Mouse (Mus musculus): ENCODE data around the gene Phb.

The Phb gene

GRCm38 (mm10) chr11:95666529-95667149, at the start of gene Phb:
TSS of gene Phb (plus strand) at chr11:95666957.
- CTCF ChIA-PET, result interaction anchor here (0.6 to 1.9 kb wide), 26 partner anchors 10 to 1100 kb away, joined by 3 to 8 read pairs (median 3); no protein-coding TSS in a partner anchor

GRCm38 (mm10) chr11:95617785-95618465, 48.8 kb upstream of the Phb start:
- POLR2A ChIA-PET, result interaction anchor here in 1 of 4 experiments (0.7 to 1.7 kb wide), 5 partner anchors 11 to 87 kb away, joined by 3 to 4 read pairs (median 3); no protein-coding TSS in a partner anchor

More at GRCm38 (mm10) chr11:95666529-95667149, at the start of gene Phb:
- POLR2A ChIA-PET, result interaction anchor here in 3 of 4 experiments (0.5 to 2.4 kb wide), 35 partner anchors 10 to 1643 kb away, joined by 3 to 9 read pairs (median 3); partner anchors contain the start of genes Atp5g1 (in 1 of the 3), Fam117a (in 1 of the 3), Kat7 (in 1 of the 3) and Ngfr (in 1 of the 3)

GRCm38 (mm10) chr11:95619081-95619480, 47.7 kb upstream of the Phb start:
- POLR2A ChIA-PET, result interaction anchor here in 3 of 4 experiments (0.5 to 3.6 kb wide), 11 partner anchors 13 to 416 kb away, joined by 3 to 16 read pairs (median 4); partner anchors contain the start of gene Phb (in 1 of the 3)
- CTCF ChIA-PET, result interaction anchor here in 2 of 4 experiments (0.6 to 0.8 kb wide), 2 partner anchors 32 to 192 kb away, joined by 3 to 4 read pairs; no protein-coding TSS in a partner anchor

More at GRCm38 (mm10) chr11:95617785-95618465, 48.8 kb upstream of the Phb start:
- CTCF ChIA-PET, result interaction anchor here in 2 of 4 experiments (0.6 to 0.7 kb wide), 2 partner anchors 31 to 42 kb away, joined by 3 to 4 read pairs; no protein-coding TSS in a partner anchor

GRCm38 (mm10) chr11:95619886-95620444, 46.8 kb upstream of the Phb start:
- POLR2A ChIA-PET, result interaction anchor here in 2 of 4 experiments (0.8 to 3.6 kb wide), 12 partner anchors 13 to 66 kb away, joined by 3 to 16 read pairs (median 4); partner anchors contain the start of gene Phb (in 1 of the 2)
- CTCF ChIA-PET, result interaction anchor here (0.6 to 3.0 kb wide), 6 partner anchors 14 to 269 kb away, joined by 3 to 16 read pairs (median 4); partner anchors contain the start of gene Ngfr (in 1 of the 4)

- CTCF ChIA-PET, result interaction anchor here in 3 of 4 experiments (0.5 to 3.0 kb wide), 17 partner anchors 8 to 936 kb away, joined by 3 to 18 read pairs (median 4); partner anchors contain the start of gene Ngfr (in 2 of the 3)
Observed at GRCm38 (mm10) chr11:95621010-95621409, 45.7 kb upstream of the Phb start.

GRCm38 (mm10) chr11:95621541-95622130, 45.1 kb upstream of the Phb start:
- POLR2A ChIA-PET, result interaction anchor here (0.5 to 3.6 kb wide), 51 partner anchors 8 to 385 kb away, joined by 3 to 16 read pairs (median 4); partner anchors contain the start of genes Ngfr (in 3 of the 4), Phb (in 2 of the 4), Spop (in 2 of the 4) and Igf2bp1 (in 1 of the 4)
- CTCF ChIA-PET, result interaction anchor here (0.5 to 3.0 kb wide), 36 partner anchors 8 to 1203 kb away, joined by 3 to 18 read pairs (median 4); partner anchors contain the start of gene Ngfr (in 2 of the 4)

More at GRCm38 (mm10) chr11:95621010-95621409, 45.7 kb upstream of the Phb start:
- POLR2A ChIA-PET, result interaction anchor here (0.5 to 3.6 kb wide), 31 partner anchors 10 to 385 kb away, joined by 3 to 16 read pairs (median 4); partner anchors contain the start of genes Ngfr (in 3 of the 4), Phb (in 2 of the 4), Igf2bp1 (in 1 of the 4) and Spop (in 1 of the 4)

- ChIA-PET CTCF (interaction anchor here in 3 of 4 experiments (0.5 to 3.0 kb wide), 30 partner anchors 9 to 620 kb away, joined by 3 to 18 read pairs (median 4); partner anchors contain the start of gene Ngfr (in 2 of the 3)), POLR2A (interaction anchor here (0.5 to 3.6 kb wide), 33 partner anchors 9 to 507 kb away, joined by 3 to 16 read pairs (median 5); partner anchors contain the start of genes Ngfr (in 1 of the 4), Phb (in 1 of the 4) and Spop (in 1 of the 4))
Observed at GRCm38 (mm10) chr11:95622426-95622825, 44.3 kb upstream of the Phb start.

GRCm38 (mm10) chr11:95630558-95630957, 36.2 kb upstream of the Phb start:
- POLR2A ChIA-PET, result interaction anchor here in 2 of 4 experiments (0.9 to 1.6 kb wide), 3 partner anchors 8 to 22 kb away, joined by 3 to 13 read pairs (median 5); no protein-coding TSS in a partner anchor
- CTCF ChIA-PET, result interaction anchor here in 1 of 4 experiments (3.6 kb wide), 1 partner anchor 8 kb away, joined by 13 read pairs; no protein-coding TSS in a partner anchor

- ChIA-PET POLR2A (interaction anchor here in 3 of 4 experiments (0.5 to 1.6 kb wide), 4 partner anchors 9 to 91 kb away, joined by 3 to 13 read pairs (median 4); no protein-coding TSS in a partner anchor), CTCF (interaction anchor here in 2 of 4 experiments (0.6 to 3.6 kb wide), 3 partner anchors 9 to 377 kb away, joined by 3 to 13 read pairs (median 4); partner anchors contain the start of gene Phb (in 1 of the 2))
Observed at GRCm38 (mm10) chr11:95631301-95631700, 35.5 kb upstream of the Phb start.

- ChIA-PET CTCF (interaction anchor here in 2 of 4 experiments (0.7 to 3.6 kb wide), 3 partner anchors 10 to 316 kb away, joined by 4 to 13 read pairs (median 5); no protein-coding TSS in a partner anchor), POLR2A (interaction anchor here in 2 of 4 experiments (1.0 to 1.9 kb wide), 3 partner anchors 11 to 14 kb away, joined by 3 to 13 read pairs (median 4); no protein-coding TSS in a partner anchor)
Observed at GRCm38 (mm10) chr11:95632474-95632873, 34.3 kb upstream of the Phb start.

- ChIA-PET POLR2A (interaction anchor here in 3 of 4 experiments (0.5 to 1.9 kb wide), 12 partner anchors 9 to 1873 kb away, joined by 3 to 13 read pairs (median 3); partner anchors contain the start of gene Ngfr (in 1 of the 3)), CTCF (interaction anchor here (0.5 to 3.6 kb wide), 8 partner anchors 11 to 332 kb away, joined by 3 to 13 read pairs (median 4); no protein-coding TSS in a partner anchor)
Observed at GRCm38 (mm10) chr11:95633512-95634000, 33.2 kb upstream of the Phb start.

- POLR2A ChIA-PET, result interaction anchor here in 3 of 4 experiments (0.6 to 1.6 kb wide), 7 partner anchors 9 to 1044 kb away, joined by 3 to 6 read pairs (median 4); partner anchors contain the start of gene Phb (in 1 of the 3)
- CTCF ChIA-PET, result interaction anchor here in 2 of 4 experiments (1.1 kb wide), 2 partner anchors 14 to 57 kb away, joined by 3 read pairs; no protein-coding TSS in a partner anchor
Observed at GRCm38 (mm10) chr11:95635030-95635429, 31.7 kb upstream of the Phb start.

- ChIA-PET POLR2A (interaction anchor here in 3 of 4 experiments (0.6 to 1.6 kb wide), 7 partner anchors 15 to 330 kb away, joined by 3 to 4 read pairs (median 3); no protein-coding TSS in a partner anchor), CTCF (interaction anchor here (0.5 to 1.7 kb wide), 12 partner anchors 11 to 187 kb away, joined by 3 to 8 read pairs (median 3); partner anchors contain the start of genes Ngfr (in 1 of the 4) and Phb (in 1 of the 4))
Observed at GRCm38 (mm10) chr11:95640751-95641150, 26.0 kb upstream of the Phb start.

GRCm38 (mm10) chr11:95642534-95643280, 24.1 kb upstream of the Phb start:
- POLR2A ChIA-PET, result no interaction called here
- CTCF ChIA-PET, result no interaction called here

GRCm38 (mm10) chr11:95643856-95644255, 22.9 kb upstream of the Phb start:
- ChIA-PET POLR2A (interaction anchor here in 3 of 4 experiments (0.7 to 1.5 kb wide), 6 partner anchors 9 to 161 kb away, joined by 3 to 8 read pairs (median 3); no protein-coding TSS in a partner anchor), CTCF (interaction anchor here (0.6 to 2.7 kb wide), 4 partner anchors 10 to 122 kb away, joined by 4 to 14 read pairs (median 6); no protein-coding TSS in a partner anchor)

Data from embryonic stem cell, embryonic (primary cell).